Mouse (Mus musculus) embryo, embryonic 11.5 days (tissue): ENCODE data around the gene Zeb2.

Experiments
- DNase-seq: peaks from one replicate; pipeline ENCODE4 v3.0.0-alpha.2; 2012; ENCODE audit warnings: low read depth, low spot score

Zeb2 gene

DNA sequence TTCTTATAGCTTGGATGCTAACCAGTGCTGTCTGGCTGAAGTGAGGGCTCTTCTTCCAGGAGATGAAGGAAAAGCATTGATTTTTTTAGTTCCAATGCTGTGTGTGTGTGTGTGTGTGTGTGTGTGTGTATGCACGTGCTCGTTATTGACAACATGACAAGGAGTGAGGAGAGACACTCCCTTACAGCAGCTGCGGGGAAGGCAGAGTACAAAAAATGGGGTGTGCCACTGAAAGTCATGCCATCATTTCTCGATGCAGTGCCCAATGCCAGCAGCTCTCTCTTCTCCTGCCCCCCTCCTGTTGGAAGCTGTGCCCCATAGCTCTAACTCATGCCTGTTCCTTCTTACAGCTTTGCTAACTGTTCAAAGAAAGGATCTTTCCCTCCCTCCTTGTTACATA is 56.4 kb downstream of the Zeb2 start:
- no peak for DNase-seq

DNA sequence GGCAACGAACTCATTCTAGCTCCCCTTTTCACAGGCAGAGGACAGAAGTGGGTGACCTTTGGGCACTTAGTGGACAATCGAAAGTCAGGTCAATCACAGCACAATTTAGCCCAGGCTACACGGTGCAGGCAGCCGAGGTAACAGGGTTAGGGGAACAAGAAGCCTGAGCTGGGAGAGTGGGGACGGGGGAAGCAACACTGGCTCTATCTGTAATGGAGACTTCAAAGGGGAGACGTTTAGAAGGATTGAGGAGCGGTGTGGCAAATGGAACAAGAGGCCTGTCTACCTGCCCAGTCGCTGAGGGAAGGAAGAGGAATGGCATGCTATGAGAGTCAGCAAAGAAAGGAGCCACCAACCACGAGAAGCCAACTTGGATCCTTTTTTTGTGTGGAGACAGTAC is 57.0 kb downstream of the Zeb2 start:
- no peak for DNase-seq

DNA sequence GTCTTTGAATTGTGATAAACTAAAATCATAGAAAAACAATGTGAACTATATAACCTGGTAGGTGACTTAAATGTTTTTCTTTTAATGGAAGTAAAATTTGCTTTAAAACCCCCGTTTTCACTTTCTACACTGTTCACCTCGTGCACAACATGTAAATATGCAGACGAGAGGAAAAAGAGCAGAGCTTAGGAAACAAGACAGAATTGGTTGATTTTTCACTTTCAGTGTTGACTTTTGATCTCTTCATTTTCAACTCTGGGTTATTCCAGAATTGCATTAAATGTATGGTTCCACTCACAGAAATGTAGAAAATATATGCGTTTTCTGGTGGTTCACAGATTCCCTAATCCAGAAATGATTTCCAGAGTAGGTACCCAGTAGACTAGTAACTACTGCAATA is 57.6 kb downstream of the Zeb2 start:
- DNase-seq: no peak

DNA sequence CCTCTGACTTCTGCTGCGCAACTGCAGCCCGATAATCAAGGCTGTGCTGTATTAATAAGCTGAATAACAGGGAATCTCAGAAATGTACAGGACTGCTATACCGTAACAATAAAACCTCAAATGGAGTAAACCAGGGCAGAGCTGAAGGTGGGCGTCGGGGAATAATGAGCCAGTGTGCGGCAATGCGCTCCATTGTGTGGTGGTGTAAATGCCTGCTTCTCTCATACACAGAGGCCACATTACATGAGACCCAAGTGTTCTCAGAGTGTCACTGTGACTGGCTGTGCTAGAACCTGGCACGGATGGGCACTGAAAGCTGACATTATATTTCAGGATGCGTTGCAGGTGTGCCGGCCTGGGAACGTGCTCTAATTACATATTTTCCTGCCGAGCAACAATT is 58.2 kb downstream of the Zeb2 start:
- DNase-seq: no peak

DNA sequence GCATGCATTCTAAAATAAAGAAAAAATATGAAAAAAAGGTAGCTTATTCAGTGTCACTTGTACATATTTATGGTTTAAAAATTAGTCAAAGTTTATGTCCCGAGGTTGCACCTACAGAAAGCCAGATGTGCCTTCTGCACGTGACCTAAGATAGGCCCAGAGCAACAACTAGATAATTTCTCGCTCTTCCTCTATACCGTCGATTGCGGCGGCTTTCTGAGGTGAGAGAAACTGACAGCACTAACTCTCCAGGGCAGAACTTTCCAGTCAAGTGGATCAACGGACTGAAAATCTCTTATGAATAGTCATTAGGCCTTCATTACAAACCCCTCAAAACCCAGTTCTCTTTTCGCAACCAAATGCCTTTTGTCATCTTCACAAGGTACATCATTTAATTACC is 59.0 kb downstream of the Zeb2 start:
- DNase-seq: no peak

DNA sequence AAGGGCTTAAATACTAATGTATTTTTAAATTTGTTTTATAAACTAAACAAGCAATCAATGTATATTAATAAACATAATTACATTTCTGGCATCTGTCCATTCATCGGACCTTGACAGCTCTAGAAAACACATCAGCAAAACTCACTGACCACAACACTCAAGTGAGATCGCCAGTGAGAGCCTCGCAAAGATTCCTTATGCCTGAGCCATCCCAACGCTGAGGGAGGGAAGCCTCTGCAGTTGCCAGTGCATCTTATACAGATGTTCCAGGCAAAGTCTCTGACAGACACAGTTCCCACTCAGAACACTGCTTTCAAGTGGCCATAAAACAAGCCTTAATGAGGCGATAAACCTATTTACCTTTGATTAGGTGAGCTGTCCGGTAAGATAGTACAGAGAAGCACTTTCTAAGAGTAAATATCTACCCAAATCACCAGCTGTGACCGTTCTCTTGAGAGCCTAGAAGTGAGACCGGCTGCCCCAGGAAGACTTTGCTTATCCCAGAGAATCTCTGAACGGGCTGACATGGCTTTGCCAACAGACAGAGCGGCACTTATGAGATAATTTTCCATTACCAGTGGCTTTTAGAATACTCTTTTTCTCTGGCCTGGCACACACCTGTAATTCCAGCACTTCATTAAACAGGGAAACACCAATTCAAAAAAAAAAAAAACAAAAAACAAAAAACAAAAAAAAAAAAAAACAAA is 60.2 kb downstream of the Zeb2 start:
- no peak for DNase-seq

DNA sequence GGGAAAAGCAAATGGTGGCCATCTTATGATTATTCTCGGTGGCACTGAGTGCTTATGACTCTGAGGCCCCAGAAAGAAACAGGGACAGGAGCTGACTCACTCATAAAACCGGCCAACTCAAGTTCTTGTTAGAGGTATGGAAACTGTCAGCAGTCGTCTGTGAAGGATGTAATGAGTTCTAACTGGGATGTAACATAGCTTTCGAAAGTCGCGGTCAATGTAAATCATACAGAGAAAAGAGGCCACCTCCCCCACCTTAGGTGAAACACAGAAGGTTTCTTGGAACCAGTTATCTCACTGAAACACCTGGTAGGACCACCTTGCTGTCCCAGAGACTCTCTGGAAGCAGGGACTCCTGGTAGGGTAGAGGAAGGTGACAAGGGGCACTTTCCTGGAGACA is 61.3 kb downstream of the Zeb2 start:
- DNase-seq: no peak

DNA sequence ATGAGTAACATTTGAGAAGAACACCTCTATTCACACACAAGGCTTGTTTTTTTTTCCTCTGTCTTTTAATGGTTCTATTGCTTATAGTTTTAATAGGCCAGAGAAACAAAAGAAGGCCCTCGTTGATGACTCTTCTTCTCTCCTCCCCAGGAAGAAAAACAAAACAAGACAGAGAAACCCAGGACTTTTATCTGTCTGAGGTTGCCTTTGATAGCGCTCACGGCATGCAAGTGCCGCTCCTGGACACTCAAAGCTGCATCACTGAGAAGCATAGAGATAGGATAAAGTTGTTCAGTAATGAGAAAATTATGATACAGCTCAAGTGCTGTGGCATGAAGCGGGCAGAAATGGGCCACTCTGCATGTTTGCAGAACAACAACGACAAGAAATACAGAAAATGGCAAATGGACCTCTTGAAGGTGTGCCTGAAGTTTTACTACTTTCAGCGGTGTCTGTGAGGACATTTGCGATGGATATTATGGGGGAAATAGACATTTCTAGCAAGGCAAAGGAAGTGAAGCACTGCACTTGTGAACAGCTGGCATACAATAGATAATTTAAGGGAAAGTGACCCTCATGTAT is 62.1 kb downstream of the Zeb2 start:
- no peak for DNase-seq

DNA sequence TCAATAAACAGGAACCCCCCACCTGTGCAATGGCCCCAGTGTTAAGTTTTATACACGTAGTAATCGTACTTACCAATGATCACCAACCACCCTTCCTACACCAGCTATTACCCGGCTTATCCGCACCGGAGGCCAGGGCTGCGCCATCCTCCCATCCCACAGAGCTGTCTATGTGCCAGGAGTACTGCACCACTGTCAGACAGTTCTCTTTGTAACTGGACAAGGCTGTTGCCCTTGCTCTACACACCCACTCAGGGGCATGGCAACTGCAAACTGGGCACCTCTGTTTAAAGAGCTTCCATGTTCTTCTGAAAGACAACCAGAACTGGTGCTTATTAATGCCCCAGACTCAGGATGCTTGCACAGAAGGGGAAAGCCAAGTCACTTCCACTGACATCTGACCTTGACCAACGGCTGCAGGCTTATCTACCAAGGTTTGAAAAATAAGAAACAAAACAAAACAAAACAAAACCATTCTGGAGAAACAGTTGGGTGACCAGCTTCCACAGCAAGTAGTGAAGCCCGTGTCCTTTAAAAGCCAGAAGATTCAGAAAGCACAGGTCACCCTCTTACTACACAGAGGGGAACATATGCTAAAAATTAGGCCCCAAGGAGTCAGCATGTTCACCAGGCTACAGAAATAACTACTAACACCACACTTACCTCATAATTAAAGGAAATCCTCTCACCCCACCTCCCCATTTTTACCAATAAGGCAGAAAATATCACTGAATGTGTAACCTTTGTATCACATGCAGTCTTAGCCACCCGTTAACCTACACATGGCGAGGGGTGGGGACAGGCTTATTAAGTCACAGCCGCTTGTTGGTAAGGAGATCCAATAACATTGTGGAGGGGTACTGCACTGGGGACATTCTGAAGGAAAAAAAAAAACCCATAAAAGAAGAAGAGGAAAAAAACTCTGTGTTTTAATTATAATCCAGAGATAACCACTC is 62.8 kb downstream of the Zeb2 start:
- DNase-seq: no peak

DNA sequence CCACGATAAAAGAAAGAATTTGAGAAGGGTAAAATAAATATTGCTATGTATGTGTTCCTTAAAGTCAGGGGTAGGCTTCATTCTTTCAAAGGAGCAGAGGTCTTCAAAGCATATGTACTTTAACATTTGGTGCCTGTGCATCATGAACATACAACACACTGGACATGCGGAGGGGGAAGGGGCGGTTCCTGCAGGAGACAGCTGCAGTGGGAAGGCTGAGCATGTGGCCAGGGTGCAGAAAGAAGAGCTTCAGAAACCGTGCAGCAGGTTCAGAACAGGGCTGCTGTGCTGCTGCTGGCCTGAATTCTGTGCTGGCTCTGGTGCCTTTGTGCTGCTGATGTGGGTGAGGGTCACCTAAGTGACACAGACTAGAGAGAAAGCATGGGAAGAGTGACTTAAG is 64.6 kb downstream of the Zeb2 start:
- no peak for DNase-seq

DNA sequence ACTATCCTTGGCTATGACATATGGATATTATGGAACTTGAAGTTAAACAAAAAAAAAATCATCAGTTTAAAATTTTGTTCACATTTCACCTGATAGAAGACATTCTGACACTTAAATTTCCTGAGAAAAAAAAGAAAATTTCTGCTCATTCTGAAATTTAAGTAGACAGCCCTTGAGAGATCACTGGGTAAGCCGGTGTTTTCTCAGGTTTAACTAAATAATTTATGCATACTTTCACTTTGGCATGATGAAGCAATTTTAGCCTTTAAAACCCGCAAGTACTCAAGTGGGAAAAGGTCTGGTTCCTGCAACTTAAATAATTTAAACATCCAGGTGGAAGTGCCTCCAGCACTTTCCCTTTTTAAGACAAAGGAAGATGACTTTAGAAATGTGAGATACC is 65.9 kb downstream of the Zeb2 start:
- no peak for DNase-seq

DNA sequence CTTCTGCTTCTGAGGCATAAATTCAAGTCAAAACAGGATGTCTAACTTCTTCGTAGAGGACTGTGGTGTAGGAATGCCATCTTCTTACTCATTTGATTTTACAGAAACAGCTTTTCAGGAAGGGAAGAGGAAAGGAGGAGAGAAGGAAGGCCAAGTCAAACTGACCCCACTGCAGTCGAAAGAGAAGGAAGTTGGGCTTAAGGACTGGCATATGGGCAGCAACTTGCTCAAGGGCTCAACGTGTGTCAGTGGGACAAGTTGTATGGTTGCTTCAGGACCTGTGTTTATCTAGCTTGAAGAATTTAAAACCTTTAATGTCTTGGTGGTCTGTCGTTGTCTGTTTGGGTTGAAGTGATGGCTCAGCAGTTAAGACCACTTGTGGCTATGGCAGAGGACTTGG is 67.3 kb downstream of the Zeb2 start:
- no peak for DNase-seq

DNA sequence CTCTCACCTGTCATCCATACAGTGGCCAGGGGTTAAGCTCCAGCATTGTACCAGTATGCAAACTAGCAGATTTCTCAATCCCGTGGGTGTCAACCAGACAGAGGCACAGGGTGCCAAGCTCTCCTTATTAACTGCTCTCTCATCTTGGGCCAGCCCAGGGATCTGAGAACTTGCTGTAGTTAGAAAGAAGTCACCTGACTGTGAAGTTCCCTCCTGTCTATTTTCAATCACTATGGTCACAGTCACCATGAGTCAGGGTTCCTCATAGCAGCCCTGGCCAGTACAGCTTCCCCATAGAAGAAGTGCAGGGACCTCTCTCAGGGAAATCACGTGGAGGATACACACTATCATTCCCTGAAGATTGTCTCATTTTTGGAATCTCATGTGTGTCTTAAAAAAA is 67.9 kb downstream of the Zeb2 start:
- DNase-seq: no peak

DNA sequence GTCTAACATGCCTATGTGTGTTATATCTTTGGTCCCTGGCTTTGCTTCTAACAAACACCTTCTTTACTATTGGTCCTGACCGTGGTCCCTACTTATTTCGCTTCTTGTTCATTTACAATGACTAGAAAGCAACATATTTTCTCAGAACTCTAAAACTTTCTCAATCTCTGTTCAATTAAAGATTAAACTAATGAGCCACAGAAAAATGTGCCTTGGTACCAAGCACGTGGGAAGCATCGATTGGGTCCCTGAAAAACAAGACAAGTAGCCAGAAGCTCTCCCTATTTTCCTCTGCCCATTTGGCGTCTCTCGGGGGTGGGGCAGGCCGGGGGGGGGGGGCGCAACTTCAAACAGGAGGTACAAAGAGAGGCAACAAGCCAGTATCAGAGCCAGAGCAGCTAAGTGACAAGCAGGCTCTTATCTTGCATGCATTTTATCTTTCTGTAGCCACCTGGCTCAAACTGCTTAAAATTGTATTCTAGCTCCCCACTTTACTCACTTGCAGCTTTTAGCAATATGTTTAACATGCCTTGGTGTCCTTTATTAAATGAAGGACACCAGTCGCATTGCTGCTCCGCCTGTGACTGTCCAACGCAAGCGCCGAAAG is 76.4 kb downstream of the Zeb2 start:
- no peak for DNase-seq

DNA sequence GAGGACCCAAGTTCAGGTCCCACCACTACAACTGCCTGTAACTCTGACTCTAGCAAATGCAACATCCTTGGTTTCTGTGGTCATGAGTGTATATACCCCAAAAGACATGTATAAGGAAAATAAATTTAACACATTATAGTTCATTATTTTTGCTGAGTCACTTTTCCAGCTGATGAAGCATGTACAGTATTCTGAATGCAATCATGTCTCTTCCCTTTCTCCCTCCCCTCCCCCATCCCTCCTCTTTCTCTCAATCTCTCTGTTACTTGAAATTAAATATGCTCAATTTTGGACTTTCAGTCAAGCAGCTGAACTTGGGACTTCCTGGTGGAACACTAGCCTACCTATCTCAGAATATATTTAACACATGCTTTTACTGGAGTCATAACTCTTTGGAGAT is 77.7 kb downstream of the Zeb2 start:
- no peak for DNase-seq

DNA sequence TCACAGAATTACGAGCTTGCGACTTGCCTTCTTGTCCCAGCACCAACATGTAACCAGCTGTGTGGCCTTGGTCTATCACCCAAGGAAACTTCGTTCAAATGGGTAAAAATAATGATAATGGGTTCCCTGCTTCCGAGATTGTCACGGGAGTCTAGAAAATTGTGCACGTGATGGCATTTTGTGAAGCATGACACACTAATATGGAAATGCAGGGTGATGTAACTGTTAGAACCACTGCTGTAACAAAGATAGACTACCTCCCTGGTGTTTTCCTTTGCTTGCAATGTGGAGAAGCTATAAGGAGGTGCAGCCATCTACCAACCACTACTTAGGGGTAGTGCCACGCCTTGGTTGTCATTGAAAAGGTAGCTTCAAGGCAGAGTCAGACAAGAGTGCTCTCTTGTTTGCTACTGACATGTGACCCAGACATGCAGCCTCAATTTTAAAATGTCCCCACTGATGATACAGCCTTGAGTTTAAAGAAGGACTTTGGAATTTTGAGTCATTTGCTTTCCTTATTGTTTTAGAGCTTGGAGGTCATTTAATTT is 89.0 kb downstream of the Zeb2 start:
- no peak for DNase-seq

DNA sequence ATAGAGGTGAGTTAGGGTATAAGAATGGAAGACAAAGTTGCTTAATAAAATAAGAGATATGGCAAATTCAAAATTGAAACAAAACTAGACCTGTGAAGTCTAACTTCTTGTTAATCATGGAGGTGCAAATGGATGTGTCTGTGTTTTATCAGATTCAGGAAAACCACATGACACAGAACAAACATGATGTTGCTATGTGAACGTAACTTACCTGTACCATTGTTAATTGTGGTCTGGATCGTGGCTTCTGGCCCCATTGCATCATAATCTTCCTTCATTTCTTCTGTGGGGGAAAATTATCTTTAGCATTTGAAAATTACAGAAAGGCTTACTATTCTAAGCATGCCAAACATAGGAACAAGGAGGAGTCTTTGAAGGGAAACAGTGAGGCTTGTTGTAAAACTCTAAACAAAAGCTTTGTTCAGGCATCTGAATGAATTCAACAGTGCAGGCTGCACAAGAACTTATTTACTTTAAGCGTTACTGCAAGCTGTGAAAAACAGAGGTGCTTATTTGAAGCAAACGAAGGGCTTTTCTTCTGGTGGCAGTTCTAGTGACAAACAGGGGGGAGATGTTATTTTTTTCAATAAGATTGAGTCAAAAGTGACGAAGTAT is 99.9 kb downstream of the Zeb2 start:
- no peak for DNase-seq

DNA sequence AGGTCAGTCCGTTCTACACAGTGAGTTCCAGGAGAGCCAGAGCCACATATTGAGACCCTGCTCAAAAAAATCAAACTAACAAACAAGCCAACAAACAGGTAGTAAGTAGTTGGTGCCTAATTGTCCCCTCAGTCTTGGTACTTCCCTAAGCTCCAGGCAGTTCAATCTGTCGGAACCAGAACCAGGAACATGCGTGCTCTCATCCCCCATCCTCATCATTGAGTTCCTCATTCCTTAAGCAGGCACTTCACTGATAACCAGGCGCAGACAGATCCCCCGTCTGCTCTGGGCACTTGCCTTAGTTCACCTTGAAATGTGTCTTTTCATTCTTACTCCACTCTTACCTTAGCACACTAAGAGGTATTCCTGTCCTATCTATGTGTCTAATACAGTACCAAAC is 103.9 kb downstream of the Zeb2 start:
- DNase-seq: no peak

DNA sequence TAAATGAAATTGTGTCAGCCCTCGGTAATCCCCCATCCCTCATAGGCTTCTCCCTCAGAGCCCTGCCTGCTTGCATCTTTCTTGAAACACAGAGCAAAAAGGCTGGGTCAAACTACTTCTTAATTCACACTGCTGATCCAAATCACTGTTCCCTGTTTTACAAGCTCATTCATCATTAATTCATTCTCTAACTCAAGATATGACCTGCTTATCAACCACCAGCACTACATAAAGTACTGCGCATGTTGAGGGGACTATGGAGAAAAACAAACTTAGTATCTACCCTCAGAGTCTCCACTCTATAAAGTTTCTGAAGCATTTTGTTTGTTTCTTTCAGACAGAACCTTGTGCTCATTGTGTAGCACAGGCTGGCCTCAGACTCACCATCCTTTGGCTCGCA is 104.5 kb downstream of the Zeb2 start:
- DNase-seq: no peak

DNA sequence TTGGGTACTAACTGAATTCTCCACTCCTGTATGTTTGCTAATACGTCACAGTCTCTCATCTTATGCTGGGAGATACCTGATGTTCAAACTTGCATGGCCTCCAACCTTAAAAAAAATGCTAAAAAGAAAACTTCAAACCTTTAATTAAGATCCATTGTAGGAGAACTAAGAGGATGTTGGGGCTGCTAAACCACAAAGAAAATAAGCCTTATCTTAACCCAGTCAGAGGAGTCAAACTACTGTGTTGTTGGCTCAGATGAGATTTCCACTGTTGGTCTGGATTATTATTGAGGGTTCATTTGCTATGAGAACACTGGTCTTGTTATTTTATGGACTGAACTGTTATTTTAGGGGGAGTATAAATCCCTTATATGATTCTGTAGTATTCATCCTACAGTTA is 106.5 kb downstream of the Zeb2 start:
- DNase-seq: no peak

DNA sequence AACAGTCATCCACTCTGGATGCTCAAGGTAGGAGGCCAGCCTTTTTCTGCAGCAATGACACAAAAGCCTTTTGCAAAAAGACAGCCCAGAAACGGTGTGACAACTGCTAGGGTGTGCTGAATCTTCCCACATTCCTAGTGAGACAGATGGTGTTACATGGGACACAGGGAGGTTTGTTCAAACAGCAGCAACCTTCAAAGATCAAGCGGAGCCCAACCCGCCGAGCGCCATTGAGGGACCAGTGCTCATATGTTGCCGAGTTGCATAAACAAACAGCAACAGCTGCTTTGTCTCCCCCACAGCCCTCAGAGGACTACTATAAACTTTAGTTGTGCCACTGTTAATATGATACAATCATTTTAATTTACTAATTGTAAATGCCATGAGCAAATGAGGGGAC is 117.3 kb downstream of the Zeb2 start:
- DNase-seq: no peak

DNA sequence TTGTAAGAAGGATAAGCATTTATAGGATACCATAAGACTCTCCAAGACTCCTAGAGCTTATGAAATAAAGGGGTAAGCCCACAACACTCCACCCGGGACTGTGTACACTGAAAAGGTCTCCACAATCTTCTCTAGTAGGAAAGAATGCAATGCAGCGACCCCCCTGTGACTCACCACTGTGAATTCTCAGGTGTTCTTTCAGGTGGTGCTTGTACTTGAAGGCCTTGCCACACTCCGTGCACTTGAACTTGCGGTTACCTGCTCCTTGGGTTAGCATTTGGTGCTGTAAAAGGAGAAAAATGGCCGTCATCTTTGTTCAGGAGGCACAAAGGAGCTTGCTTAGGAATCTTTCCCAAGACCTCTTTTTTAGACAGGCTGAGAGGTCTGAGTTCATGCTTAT is 118.5 kb downstream of the Zeb2 start:
- DNase-seq: no peak
